Mouse (Mus musculus) MEL (cell line): ENCODE measurements at regions not wholly inside any gene's neighbourhood (a gene's known extent, or its start where the extent isn't known, plus 50 kb on each side); places are given as distances from the start of the nearest gene placed in this dataset.

Source experiments
- DNase-seq: peaks from one replicate; pipeline ENCODE4 v3.0.0; 2011; ENCODE audit warnings: low read depth, low spot score
- H3K27ac ChIP-seq: 2 replicates; pipeline ENCODE4 v1.5.1; 2012; ENCODE audit warnings: low read depth, mild to moderate bottlenecking, control low read depth, low read length, moderate library complexity; ENCODE audit not compliant: control insufficient read depth
- H3K27me3 ChIP-seq, 2 experiments: fragments of 150-350 bp in 1 of 2; sonication (generic) in 1 of 2; 2 replicates each; pipeline ENCODE4 v1.6.1; 2012; ENCODE audit warnings: low read length in 2 of 2, mild to moderate bottlenecking in 2 of 2, improper control_type of control experiment in 1 of 2, moderate library complexity in 1 of 2; ENCODE audit not compliant: insufficient read depth in 2 of 2, control insufficient read depth in 1 of 2
- H3K36me3 ChIP-seq, 2 experiments: 2 replicates each; pipeline ENCODE4 v1.6.1; 2012 to 2014; ENCODE audit warnings: low read length in 2 of 2, improper control_type of control experiment in 1 of 2, inconsistent platforms in 1 of 2, mild to moderate bottlenecking in 1 of 2; ENCODE audit not compliant: insufficient read depth in 2 of 2, control insufficient read depth in 1 of 2
- H3K4me1 ChIP-seq, 2 experiments: fragments of 150-350 bp in 1 of 2; sonication (generic) in 1 of 2; 2 replicates each; pipeline ENCODE4 v1.6.1; 2012; ENCODE audit warnings: low read length in 2 of 2, improper control_type of control experiment in 1 of 2, mild to moderate bottlenecking in 1 of 2; ENCODE audit not compliant: insufficient read depth in 2 of 2, control insufficient read depth in 1 of 2
- H3K4me3 ChIP-seq, 2 experiments: fragments of 150-350 bp in 1 of 2; sonication (generic) in 1 of 2; 2 replicates each; pipeline ENCODE4 v1.5.1; 2012; ENCODE audit warnings: low read depth in 2 of 2, low read length in 2 of 2, mild to moderate bottlenecking in 2 of 2, moderate library complexity in 2 of 2, control low read depth in 1 of 2, improper control_type of control experiment in 1 of 2; ENCODE audit not compliant: control insufficient read depth in 1 of 2, insufficient read depth in 1 of 2
- H3K79me2 ChIP-seq: 2 replicates; pipeline ENCODE4 v1.6.1; 2012; ENCODE audit warnings: mild to moderate bottlenecking, low read length, moderate library complexity; ENCODE audit not compliant: control insufficient read depth, poor library complexity, insufficient read depth
- H3K9ac ChIP-seq: 2 replicates; pipeline ENCODE4 v1.6.1; 2012; ENCODE audit warnings: low read depth, mild to moderate bottlenecking, control low read depth, low read length, moderate library complexity; ENCODE audit not compliant: control insufficient read depth, poor library complexity, severe bottlenecking
- H3K9me3 ChIP-seq: fragments of 150-350 bp; sonication (generic); replicated peaks from 2 replicates; pipeline ENCODE4 v1.6.1; 2012; ENCODE audit warnings: mild to moderate bottlenecking, low read length, improper control_type of control experiment, moderate library complexity; ENCODE audit not compliant: insufficient read depth
- BHLHE40 ChIP-seq: IDR thresholded peaks from 2 replicates; pipeline ENCODE4 v1.6.1; 2012; ENCODE audit warnings: low read depth, mild to moderate bottlenecking, inconsistent platforms, low read length, improper control_type of control experiment, borderline replicate concordance
- CHD1 ChIP-seq: IDR thresholded peaks from 2 replicates; pipeline ENCODE4 v1.6.1; 2012; ENCODE audit warnings: low read depth, mild to moderate bottlenecking, inconsistent platforms, low read length, improper control_type of control experiment
- CHD2 ChIP-seq: IDR thresholded peaks from 2 replicates; pipeline ENCODE4 v1.6.1; 2011; ENCODE audit warnings: low read length, improper control_type of control experiment
- E2F4 ChIP-seq: IDR thresholded peaks from 2 replicates; pipeline ENCODE4 v1.6.1; 2011; ENCODE audit warnings: low read depth, low read length, improper control_type of control experiment, borderline replicate concordance
- ELF1 ChIP-seq: IDR thresholded peaks from 2 replicates; pipeline ENCODE4 v1.6.1; 2014; ENCODE audit warnings: low read depth, mild to moderate bottlenecking, inconsistent platforms, low read length, improper control_type of control experiment, moderate library complexity
- EP300 ChIP-seq, 2 experiments: IDR thresholded peaks; 2 replicates each; pipeline ENCODE4 v1.6.1; 2011; ENCODE audit warnings: improper control_type of control experiment in 2 of 2, low read length in 2 of 2, low read depth in 1 of 2, mild to moderate bottlenecking in 1 of 2
- GATA1 ChIP-seq: IDR thresholded peaks from 2 replicates; pipeline ENCODE4 v1.6.1; 2011; ENCODE audit warnings: low read depth, low read length, improper control_type of control experiment
- HCFC1 ChIP-seq: IDR thresholded peaks from 2 replicates; pipeline ENCODE4 v1.6.1; 2012; ENCODE audit warnings: low read depth, mild to moderate bottlenecking, inconsistent platforms, low read length, improper control_type of control experiment, moderate library complexity
- KAT2A ChIP-seq: conservative IDR thresholded peaks from 2 replicates; pipeline ENCODE4 v1.6.1; 2012; ENCODE audit warnings: low read depth, low read length, improper control_type of control experiment, inconsistent platforms
- MAFK ChIP-seq: IDR thresholded peaks from 2 replicates; pipeline ENCODE4 v1.6.1; 2011; ENCODE audit warnings: low read depth, mild to moderate bottlenecking, low read length, improper control_type of control experiment, borderline replicate concordance
- MAX ChIP-seq: IDR thresholded peaks from 2 replicates; pipeline ENCODE4 v1.6.1; 2011; ENCODE audit warnings: low read length, improper control_type of control experiment
- MAZ ChIP-seq: IDR thresholded peaks from 2 replicates; pipeline ENCODE4 v1.6.1; 2012; ENCODE audit warnings: low read depth, mild to moderate bottlenecking, inconsistent platforms, low read length, improper control_type of control experiment
- MXI1 ChIP-seq: IDR thresholded peaks from 2 replicates; pipeline ENCODE4 v1.6.1; 2011; ENCODE audit warnings: mild to moderate bottlenecking, low read depth, low read length, improper control_type of control experiment
- MYC ChIP-seq: IDR thresholded peaks from 2 replicates; pipeline ENCODE4 v1.6.1; 2011; ENCODE audit warnings: low read depth, mild to moderate bottlenecking, low read length, improper control_type of control experiment, moderate library complexity
- NRF1 ChIP-seq: IDR thresholded peaks from 2 replicates; pipeline ENCODE4 v1.6.1; 2014; ENCODE audit warnings: low read depth, mild to moderate bottlenecking, inconsistent platforms, low read length, improper control_type of control experiment, moderate library complexity; ENCODE audit not compliant: poor library complexity, insufficient read depth, severe bottlenecking
- POLR2AphosphoS2 ChIP-seq: IDR thresholded peaks from 2 replicates; pipeline ENCODE4 v1.6.1; 2011; ENCODE audit warnings: low read length, improper control_type of control experiment
- POLR2AphosphoS5 ChIP-seq: IDR thresholded peaks from 2 replicates; pipeline ENCODE4 v1.6.1; 2012; ENCODE audit warnings: low read depth, borderline replicate concordance, mild to moderate bottlenecking, inconsistent platforms, low read length, moderate library complexity, mixed read lengths
- RAD21 ChIP-seq: IDR thresholded peaks from 2 replicates; pipeline ENCODE4 v1.6.1; 2011; ENCODE audit warnings: mild to moderate bottlenecking, low read depth, low read length, improper control_type of control experiment
- SIN3A ChIP-seq: IDR thresholded peaks from 2 replicates; pipeline ENCODE4 v1.6.1; 2012; ENCODE audit warnings: low read length, improper control_type of control experiment, inconsistent platforms
- TAL1 ChIP-seq: IDR thresholded peaks from 2 replicates; pipeline ENCODE4 v1.6.1; 2012; ENCODE audit warnings: mild to moderate bottlenecking, inconsistent platforms, low read length, moderate library complexity, mixed read lengths
- TCF12 ChIP-seq: IDR thresholded peaks from 2 replicates; pipeline ENCODE4 v1.6.1; 2014; ENCODE audit warnings: low read depth, mild to moderate bottlenecking, inconsistent platforms, low read length, improper control_type of control experiment, moderate library complexity
- UBTF ChIP-seq: IDR thresholded peaks from 2 replicates; pipeline ENCODE4 v1.6.1; 2012; ENCODE audit warnings: low read depth, mild to moderate bottlenecking, inconsistent platforms, low read length, improper control_type of control experiment, moderate library complexity, borderline replicate concordance; ENCODE audit not compliant: insufficient read depth
- USF2 ChIP-seq, 2 experiments: IDR thresholded peaks; 2 replicates each; pipeline ENCODE4 v1.6.1; 2011 to 2012; ENCODE audit warnings: improper control_type of control experiment in 2 of 2, low read length in 2 of 2, borderline replicate concordance in 1 of 2, inconsistent platforms in 1 of 2, low read depth in 1 of 2, mild to moderate bottlenecking in 1 of 2; ENCODE audit not compliant: insufficient read depth in 1 of 2
- ZC3H11A ChIP-seq: IDR thresholded peaks from 2 replicates; pipeline ENCODE4 v1.6.1; 2012; ENCODE audit warnings: low read depth, mild to moderate bottlenecking, inconsistent platforms, low read length, improper control_type of control experiment
- ZKSCAN1 ChIP-seq: IDR thresholded peaks from 2 replicates; pipeline ENCODE4 v1.6.1; 2012; ENCODE audit warnings: low read depth, mild to moderate bottlenecking, inconsistent platforms, low read length, improper control_type of control experiment, moderate library complexity
- ZMIZ1 ChIP-seq: IDR thresholded peaks from 2 replicates; pipeline ENCODE4 v1.6.1; 2012; ENCODE audit warnings: low read depth, mild to moderate bottlenecking, inconsistent platforms, low read length, improper control_type of control experiment, moderate library complexity
- ZNF384 ChIP-seq: IDR thresholded peaks from 2 replicates; pipeline ENCODE4 v1.6.1; 2012; ENCODE audit warnings: low read depth, mild to moderate bottlenecking, inconsistent platforms, low read length, improper control_type of control experiment

DNA sequence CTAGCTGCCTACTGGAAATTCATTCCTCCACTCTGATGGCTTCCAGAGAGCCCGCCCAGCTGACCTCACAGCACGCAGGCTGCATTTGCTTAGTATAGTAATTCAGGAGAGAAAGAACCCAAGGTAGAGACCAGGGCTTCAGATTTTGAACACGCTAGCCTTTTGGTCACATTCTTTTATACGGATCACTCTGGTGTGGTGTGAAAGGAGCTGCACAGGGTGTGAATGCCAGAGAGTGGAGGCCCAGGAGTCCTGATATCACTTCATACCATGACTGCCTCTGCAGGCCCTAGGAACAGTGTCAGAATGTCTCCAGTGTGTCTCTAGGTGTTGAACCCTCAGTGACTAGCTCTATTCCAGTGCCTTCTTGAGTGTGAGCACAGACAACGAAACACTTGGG is 164.2 kb upstream of the Npvf start:
- no peak for DNase-seq
- no peak overlapping the region for H3K9ac ChIP-seq
- TF ChIP-seq EP300 (IDR thresholded peaks at IDR 0.05; ENCODE audit: low read depth in 1 of 2, low read length in 2 of 2) (no peak), POLR2AphosphoS5 (no peak), CHD2 (no peak), MYC (no peak), ZNF384 (no peak), ZMIZ1 (no peak), POLR2AphosphoS2 (no peak), MAX (no peak), ELF1 (no peak)
- TF ChIP-seq, all 39 proteins: peak for 0
- H3K79me2 ChIP-seq, result no peaks in the 10 kb centered on the region
- H3K27me3 ChIP-seq, result no peaks in the 10 kb centered on the region
- no peak overlapping the region for H3K4me3 ChIP-seq
- no peak overlapping the region for H3K27ac ChIP-seq
- no peaks in the 10 kb centered on the region for H3K36me3 ChIP-seq
- no peaks in the 10 kb centered on the region for H3K9me3 ChIP-seq
- no peaks in the 10 kb centered on the region for H3K4me1 ChIP-seq

DNA sequence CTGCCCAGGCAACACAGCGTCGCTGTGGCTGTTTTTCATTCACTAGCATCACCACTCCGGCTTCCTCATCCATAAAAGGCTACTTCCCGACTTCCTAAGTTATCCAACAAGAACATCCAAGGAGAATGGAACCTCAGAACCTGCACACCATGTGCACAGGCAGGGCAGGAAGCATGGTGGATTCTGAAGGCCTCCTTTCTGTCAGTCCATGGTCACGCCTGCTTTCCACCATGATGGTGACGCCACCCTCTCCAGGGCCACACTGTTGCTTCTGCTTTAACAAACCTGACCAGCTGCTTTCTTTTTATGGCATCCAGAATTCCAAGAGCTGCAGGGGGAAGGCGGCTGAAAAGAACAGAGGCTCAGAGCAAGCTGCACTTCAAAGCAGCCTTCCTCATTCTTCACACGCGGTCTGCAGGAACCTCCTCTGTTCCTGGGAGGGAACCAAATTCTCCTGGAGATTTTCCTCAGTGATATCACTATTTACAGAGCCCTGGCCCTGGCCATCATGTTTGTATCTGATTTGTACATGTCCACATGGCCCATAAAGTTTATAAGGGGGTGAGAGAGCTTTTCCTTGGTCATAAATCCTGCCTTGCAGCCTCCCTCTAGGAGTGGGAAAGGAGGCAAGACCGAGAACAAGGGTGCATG is 164.8 kb upstream of the Npvf start:
- H3K36me3 ChIP-seq, result no peaks in the 10 kb centered on the region

GRCm38 (mm10) chr6:50821401-50822235 is 167.4 kb upstream of the Npvf start:
- H3K4me1 ChIP-seq, result no peaks in the 10 kb centered on the region
- no peak overlapping the region for H3K9ac ChIP-seq
- no peaks in the 10 kb centered on the region for H3K27me3 ChIP-seq
- no peak for DNase-seq
- H3K9me3 ChIP-seq, result no peaks in the 10 kb centered on the region
- H3K36me3 ChIP-seq, result no peaks in the 10 kb centered on the region
- no peaks in the 10 kb centered on the region for H3K79me2 ChIP-seq
- H3K27ac ChIP-seq, result no peak overlapping the region
- no peak overlapping the region for H3K4me3 ChIP-seq
- TF ChIP-seq GATA1 (no peak), TAL1 (no peak), HCFC1 (no peak), TCF12 (no peak), UBTF (no peak), ZC3H11A (no peak), CHD2 (no peak), CHD1 (no peak), MAZ (no peak), SIN3A (no peak), RAD21 (no peak), MYC (no peak), BHLHE40 (no peak), MXI1 (no peak), ZKSCAN1 (no peak)

More for the DNA sequence above, 164.8 kb upstream of the Npvf start:
- TF ChIP-seq SIN3A (no peak), USF2 (IDR thresholded peaks at IDR 0.05; ENCODE audit: borderline replicate concordance in 1 of 2, insufficient read depth in 1 of 2, low read depth in 1 of 2, low read length in 2 of 2) (no peak), MYC (no peak), E2F4 (no peak), KAT2A (no peak), POLR2AphosphoS5 (no peak), NRF1 (no peak), MAFK (no peak)
- TF ChIP-seq, all 39 proteins: peak for 0
- H3K79me2 ChIP-seq, result no peaks in the 10 kb centered on the region
- no peaks in the 10 kb centered on the region for H3K4me1 ChIP-seq
- no peaks in the 10 kb centered on the region for H3K9me3 ChIP-seq
- H3K9ac ChIP-seq, result no peak overlapping the region
- DNase-seq, result no peak
- H3K4me3 ChIP-seq, result no peak overlapping the region
- no peaks in the 10 kb centered on the region for H3K27me3 ChIP-seq
- H3K27ac ChIP-seq, result no peak overlapping the region
